Mouse (Mus musculus) left cerebral cortex, postnatal 25 days (tissue): Measurements from ENCODE around the gene Rnf130. TPM values are rescaled to one million over a fixed set of nuclear protein-coding genes. Genes with fewer than 3 reads are reported as not detected.

Source experiments
- DNase-seq, 2 experiments: peaks; one replicate each; pipeline ENCODE4 v3.0.0; 2022; ENCODE audit warnings: low spot score in 2 of 2, mixed read lengths in 1 of 2
- intact Hi-C: fragments of 180-260 bp; cut with DNase I; formaldehyde crosslinking; loops from one replicate; pipeline ENCODE4 v1.15.1; 2025
- total RNA-seq, 2 experiments: library from RNA; stranded (reverse); gene quantifications; 2 replicates each; pipeline ENCODE4 v1.2.3; 2021

The Rnf130 gene
- total RNA-seq, 2 experiments from 2014 or later = 97.9 to 99.0 TPM

DNA sequence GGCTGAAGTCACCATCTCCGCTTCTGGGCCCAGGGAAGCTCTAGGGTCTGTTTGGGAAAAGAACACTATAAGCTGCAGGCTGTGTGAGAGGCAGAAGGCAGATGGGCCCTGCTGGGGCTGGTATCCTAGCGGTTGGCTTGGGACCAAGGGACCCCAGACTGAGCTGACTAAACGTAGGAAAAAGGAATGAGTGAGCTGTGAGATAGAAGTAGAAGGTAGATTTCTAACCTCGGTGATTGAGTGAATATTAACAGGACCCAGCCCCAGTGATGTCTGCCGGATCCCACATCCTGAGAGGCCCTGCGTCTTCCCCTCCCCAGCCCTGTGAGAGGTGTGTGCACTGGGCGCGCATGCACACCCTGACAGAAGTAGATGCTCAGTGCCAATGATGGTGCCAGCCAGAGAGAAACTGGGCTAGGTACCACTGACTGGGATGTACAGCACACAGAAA lies 97.5 kb downstream of the Rnf130 start:
- DNase-seq = no peak
- intact Hi-C loops = no loop called here

DNA sequence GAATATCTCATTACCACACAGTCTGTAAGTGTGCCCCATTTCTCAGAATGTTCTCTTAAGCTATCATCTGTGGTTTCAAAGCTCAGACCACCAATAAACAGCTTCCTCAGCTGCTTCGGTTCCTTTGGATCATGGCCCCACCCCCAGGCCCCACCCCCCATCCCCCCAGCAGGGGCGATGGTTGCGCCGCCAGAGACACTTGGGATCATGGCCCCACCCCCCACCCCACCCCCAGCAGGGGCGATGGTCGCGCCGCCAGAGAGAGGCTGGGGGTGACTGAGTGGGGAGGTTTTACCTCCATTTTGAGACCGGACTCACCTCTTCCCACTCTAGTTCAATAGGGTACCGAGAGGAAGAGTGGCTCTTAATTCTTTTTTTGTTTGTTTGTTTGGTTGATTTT lies 102.6 kb downstream of the Rnf130 start:
- intact Hi-C loops = no loop called here
- no peak for DNase-seq

DNA sequence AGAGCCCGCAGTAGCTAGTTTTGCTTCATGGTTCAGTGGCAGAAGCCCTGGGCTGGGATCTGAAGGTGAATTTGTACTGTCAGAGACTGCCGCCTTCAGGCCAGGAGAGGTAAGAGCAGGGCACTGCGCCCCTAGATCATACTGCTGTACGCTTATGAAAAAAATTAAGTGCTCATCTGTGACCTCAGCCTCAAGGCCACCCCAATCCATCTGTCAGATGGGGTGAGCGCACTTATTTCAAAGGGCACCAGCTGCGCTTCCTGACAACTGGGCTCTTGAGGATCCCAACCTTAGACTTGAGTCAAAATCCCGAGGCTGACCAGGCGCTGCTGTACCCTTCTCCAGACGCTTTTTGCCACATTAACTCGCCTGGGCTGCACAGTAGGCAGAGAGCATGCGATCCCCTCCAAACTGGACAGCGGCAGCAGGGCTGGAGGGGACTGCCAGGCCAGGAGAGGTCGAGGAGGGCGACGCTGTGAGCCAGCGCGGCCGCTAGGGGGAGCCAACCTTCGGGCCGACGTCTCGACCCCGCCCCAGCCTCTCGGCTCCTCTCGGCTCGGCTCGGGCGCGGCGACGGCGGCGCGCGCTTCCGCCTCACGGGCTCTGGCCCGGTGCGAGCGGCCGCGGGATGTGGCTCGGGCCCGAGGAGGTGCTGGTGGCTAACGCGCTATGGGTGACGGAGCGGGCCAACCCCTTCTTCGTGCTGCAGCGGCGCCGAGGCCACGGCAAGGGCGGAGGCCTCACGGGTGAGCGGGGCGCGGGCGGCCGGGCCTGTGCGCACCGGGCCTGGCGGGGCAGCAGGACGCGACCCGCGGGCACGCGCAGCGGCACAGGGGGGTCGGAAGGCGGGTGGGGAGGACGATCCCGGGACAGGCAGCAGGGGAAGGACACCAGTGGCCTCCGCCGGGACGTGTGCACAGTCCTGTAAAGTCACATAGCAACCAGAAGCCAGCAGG lies 105.9 kb downstream of the Rnf130 start, which contains the start of gene Tbc1d9b:
Tbc1d9b (plus strand) TSS at position 586 of the 956 bp plus-strand sequence.
- peak; percentile 87 to 92 for DNase-seq
- intact Hi-C loops = loop anchor here (1.0 kb wide), 2 partner anchors 106 to 145 kb away; partner anchors contain the start of gene Rnf130

DNA sequence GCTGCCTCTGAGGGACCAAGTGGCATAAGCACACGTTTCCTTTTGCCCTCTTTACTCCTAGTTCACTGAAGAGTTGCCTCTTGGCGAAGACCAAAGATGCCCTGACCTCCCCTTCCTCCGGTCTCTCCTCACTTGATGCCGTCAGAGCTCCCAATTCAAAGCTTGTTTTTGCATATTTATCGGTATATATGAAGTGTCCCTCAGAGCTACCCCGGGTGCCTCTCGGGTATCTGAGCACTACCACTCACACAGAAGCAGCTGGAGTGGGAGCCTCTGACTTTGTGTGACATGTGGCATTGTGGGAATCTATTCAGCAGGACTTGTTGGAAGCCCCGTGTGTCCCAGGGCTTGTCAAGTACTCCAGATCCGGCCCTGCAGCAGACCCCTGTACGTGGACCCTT lies 106.7 kb downstream of the Rnf130 start:
- intact Hi-C loops = loop anchor here (1.0 kb wide), 1 partner anchor 106 kb away; the partner anchor contains the start of gene Rnf130
- DNase-seq = peak in 1 of 2 experiments; percentile 12

DNA sequence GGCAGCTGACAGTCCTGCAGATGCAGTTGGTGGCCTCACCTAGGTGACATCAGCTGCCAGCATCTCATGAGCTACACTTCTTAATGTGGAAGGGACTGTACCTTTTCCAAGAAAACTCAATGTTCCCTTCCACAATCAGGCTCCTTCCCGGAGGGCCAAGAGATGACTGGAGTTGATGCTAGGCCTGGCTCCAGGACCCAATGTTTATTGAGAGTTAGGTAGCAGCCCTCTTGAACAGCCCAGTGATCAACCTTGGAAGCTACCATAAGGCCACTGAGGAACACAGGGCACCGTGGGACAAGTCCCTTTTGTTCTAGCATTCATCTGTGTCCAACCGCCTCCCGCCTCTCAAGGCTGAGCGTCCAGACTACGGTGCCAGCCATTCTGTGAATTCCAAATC lies 107.1 kb downstream of the Rnf130 start:
- intact Hi-C loops = no loop called here
- no peak for DNase-seq

DNA sequence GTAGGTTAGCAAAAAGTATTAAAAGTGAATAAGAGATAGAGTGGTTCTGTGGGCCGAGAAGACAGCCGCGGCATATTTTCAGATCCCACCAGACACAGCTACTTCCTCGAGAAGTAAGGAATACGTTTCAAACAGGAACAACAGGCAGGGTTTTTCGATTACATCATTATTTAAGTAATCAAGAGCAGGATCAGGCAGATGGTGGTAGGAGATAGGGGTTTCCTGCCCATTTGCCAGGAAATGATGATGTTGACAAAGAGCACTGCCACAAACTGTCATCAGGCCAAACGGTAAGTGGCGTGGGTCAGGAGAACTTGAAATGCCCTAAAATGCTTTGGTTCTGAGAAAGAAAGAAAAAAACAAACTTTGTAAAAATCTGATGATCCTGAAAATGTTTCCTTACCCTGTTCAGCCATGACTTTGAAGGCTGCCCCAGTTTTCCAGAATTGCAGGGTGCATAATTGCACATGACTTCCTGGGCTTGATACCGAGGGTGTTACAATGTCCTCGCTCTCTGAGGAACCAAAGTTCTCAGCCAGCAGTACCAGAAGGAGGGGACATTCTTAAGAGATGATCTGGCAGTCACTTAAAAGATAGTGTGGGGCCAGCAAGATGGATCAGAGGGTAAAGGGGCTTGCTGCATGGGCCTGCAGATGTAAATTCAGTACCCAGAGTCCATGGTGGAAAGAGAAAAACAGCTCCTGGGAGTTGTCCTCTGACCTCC lies 109.2 kb downstream of the Rnf130 start:
- intact Hi-C loops = no loop called here
- no peak for DNase-seq

DNA sequence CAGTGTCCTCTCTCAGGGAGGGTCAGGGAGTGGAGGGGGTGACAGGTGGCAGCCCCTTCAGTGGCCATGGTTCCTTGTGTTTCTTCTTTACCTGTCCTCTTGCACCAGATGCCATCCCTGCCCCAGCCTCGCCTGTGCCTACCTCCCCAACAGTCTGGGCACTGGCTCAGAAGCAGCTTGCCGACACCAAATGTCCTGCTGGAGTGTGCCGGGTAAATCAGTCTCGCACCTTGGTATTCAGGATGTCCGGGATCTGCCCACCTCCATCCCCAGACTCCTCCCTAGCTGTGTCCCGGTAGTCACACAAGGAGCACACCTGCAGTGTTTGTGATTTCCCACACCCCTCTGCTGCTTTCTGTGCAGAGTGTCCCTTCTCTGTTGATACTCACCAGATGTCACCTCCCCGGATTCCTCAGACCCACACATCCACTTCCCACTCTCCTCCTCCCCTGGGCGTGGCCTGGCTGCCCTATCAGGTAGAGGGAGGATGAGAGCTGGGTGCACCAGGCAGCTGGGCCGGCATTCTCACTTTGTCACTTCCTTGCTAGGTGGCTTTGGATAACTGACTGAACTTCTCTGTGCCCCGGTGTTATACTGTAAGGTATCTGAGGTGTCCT lies 113.2 kb downstream of the Rnf130 start:
- intact Hi-C loops = no loop called here
- DNase-seq = peak in 1 of 2 experiments; percentile 17

DNA sequence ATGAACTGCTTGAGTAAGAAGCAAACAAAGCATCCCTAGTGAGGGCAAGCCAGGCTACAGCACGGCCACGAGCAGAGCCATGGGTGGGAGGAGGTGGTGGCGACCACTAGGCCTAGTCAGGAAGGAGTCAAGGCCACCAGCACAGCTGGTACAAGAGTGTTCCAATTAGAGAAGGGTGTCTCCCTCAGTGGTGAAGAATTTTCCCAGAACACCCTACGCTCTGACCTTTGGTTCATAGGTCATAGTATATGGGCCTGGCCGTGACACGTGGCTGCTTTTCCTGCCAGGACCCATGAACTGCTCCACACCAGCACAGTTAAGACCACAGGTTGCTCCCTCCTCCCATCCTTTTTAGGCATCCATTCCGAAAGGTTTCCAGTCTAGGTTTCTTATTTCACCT lies 114.4 kb downstream of the Rnf130 start:
- intact Hi-C loops = no loop called here
- DNase-seq = no peak

DNA sequence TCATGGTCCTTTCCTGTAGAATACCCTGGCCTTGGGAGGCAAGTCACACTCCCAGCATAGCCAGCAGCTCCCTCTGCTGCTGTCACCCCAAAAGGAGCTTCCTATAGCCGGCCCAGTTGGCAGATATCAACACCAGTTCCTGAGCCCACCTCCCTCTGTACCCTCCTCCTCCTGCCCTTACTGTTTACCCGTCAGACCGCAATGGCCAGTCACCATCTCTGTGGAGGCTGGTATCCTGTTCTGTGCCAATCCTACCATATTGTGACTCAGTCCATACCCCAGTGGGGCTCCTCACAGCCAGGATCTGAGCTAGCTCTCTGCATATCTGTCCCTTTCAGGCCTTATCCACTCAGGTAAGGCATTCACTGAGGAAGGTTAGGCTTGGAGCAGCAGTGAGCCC lies 120.4 kb downstream of the Rnf130 start:
- intact Hi-C loops = no loop called here
- DNase-seq = no peak

DNA sequence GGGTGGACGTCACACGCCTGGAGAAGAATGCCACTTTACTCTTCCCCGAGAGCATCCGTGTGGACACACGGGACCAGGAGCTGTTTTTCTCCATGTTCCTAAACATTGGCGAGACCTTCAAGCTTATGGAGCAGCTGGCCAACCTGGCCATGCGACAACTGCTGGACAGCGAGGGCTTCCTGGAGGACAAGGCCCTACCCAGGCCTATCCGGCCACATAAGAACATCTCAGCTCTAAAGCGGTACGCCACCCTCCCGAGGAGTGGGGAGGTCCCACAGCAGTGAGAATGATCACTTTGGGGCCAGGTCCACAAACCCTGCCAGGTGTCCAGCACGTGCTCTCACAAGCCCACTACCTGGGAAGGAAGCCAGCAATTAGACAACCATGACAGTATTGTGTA lies 121.0 kb downstream of the Rnf130 start:
- no peak for DNase-seq
- intact Hi-C loops = no loop called here

DNA sequence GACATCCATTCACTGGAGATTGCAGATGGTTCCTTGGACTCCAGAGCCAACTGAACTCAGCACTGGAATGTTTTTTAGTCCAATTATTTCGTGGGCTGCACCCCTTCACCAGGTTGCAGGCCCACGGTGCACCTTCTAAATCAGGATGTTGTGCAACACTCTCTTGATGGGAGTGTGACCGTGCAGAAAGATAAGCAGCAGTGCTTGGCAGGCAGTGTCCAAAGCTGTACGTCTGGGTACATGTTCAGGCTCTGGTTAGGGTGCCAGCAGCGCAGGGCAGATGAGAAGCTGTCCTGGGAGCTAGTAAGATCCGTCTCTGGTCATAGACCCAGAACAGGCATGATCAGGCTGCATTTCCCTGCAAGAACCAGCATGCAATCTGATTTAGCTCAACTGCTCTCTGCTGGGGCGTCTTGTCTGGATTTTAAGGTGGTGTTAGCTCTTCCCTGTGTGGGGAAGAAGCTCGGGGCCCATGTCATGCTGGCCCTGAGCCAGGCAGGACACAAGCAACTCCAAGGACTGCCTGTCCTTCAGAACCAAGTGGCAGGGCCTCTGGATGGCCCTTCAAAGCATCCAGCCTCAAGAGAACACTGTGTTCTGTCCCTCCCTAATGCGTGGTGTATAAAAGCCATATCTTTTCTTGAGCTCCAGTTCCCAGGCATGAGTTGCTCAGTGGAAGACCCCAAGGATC lies 122.3 kb downstream of the Rnf130 start:
- no peak for DNase-seq
- intact Hi-C loops = no loop called here

DNA sequence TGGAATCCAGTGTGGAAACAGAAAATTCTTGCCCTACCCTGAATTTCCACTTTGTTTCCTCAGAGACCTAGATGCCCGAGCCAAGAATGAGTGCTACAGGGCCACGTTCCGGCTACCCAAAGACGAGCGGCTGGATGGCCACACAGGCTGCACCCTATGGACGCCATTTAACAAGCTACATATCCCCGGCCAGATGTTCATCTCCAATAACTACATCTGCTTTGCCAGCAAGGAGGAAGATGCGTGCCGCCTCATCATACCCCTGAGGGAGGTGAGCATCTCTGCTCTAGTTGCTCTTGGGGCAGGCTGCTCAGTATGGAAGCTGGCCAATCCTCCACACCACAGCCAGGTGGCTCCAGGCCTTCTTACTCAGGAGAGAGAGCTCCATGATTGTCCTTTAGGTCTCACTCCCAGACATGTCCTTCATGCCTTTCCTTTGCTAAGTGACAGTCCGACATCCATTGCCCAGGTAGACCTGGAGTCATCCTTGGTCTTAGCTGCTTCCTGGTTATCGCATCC lies 122.9 kb downstream of the Rnf130 start:
- intact Hi-C loops = no loop called here
- no peak for DNase-seq

DNA sequence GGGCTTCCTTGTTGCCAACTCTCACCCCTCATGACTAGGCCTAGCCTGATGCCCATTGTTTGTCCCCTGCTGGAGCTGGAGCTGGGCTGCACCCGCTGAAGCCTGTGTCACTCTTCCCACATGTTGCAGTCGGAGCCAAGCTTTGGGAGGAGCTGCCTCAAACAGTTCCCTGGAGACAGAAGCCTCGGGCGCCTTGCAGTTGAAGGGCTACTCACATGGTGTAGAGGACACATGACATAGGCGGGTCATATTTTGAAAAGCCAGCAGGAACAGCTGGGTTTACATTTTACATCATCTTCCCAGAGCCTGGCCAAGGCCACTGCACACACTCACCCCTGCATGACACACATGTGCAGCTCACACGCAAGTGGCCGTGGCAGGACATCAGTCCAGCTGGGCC lies 124.1 kb downstream of the Rnf130 start:
- DNase-seq = no peak
- intact Hi-C loops = no loop called here

DNA sequence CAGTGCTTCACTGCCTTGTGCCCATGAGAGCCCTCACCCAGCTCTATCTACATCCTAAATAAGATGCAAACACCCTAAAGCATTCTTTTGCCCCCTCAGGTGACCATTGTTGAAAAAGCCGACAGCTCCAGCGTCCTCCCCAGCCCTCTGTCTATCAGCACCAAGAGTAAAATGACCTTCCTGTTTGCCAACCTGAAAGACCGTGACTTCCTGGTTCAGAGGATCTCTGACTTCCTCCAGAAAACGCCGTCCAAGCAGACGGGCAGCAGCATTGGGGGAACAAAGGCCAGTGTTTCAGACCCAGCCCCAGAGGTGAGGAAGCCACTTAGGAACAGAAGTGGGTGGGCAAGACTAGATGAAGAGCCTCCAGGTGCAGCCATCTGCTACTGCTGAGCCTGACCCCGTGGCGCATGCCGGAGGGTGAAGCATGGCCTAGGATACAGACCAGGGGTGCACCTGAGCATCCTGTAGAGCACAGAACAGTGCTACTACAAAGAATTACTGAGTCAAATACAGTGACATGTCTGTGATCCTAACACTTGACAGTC lies 124.5 kb downstream of the Rnf130 start:
- intact Hi-C loops = no loop called here
- DNase-seq = no peak

DNA sequence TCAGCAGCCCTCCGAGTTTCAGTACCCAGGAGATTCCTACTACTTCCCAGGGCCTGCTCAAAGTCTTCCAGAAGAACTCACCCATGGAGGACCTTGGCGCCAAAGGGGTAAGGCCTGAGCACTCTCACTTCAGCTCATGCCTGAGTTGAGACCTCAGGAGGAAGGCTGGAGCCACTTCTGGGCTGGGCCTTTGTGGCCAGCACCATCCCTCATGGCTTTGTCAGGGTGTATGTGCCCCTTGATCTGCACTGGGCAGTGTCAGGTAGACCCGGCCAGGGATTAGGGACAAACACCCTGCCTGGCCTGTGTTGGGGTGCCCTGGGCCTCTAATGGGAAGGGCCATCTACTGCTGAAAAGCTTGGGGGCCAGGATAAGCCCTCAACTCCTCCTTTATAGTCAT lies 126.2 kb downstream of the Rnf130 start:
- no peak for DNase-seq
- intact Hi-C loops = no loop called here

DNA sequence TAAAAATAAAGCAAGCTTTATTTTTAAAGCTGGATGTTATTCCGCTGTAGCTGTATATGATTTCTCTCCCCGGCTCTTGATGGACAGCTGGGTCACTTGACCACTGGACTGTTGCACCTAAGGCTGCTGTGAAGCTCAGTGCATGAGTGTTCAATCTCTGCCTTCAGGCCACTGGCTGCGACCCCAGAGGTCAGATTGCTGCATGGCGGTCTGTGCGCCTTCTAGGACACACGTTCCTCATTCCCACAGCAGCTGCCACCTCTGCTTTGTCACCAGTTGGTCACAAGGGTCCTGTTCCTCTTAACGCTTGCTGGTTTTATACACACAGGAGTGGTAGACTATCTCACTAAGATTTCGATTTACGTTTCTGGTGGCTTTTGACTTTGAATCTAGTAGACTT lies 129.0 kb downstream of the Rnf130 start:
- intact Hi-C loops = no loop called here
- DNase-seq = no peak
